Mouse (Mus musculus): ENCODE data around the gene Ppp1r1a.

Gene Ppp1r1a

GRCm38 (mm10) chr15:103514119-103514518 is 23.7 kb downstream of the Ppp1r1a start:
- peak; percentile 80 to 87 for DNase-seq

- DNase-seq = no peak
Observed at GRCm38 (mm10) chr15:103513621-103514031, 24.2 kb downstream of the Ppp1r1a start.

GRCm38 (mm10) chr15:103511652-103512051 is 26.2 kb downstream of the Ppp1r1a start:
- no peak for DNase-seq

GRCm38 (mm10) chr15:103509317-103509716 is 28.5 kb downstream of the Ppp1r1a start:
- DNase-seq = no peak

GRCm38 (mm10) chr15:103503660-103504059 is 34.1 kb downstream of the Ppp1r1a start:
- no peak for DNase-seq

- no peak for DNase-seq
Observed at GRCm38 (mm10) chr15:103503251-103503600, 34.6 kb downstream of the Ppp1r1a start.

- peak; percentile 76 to 84 for DNase-seq
Observed at GRCm38 (mm10) chr15:103502435-103503250, 35.2 kb downstream of the Ppp1r1a start, which contains the start of gene Pde1b. Gene Pde1b (plus strand): TSS chr15:103503034.

GRCm38 (mm10) chr15:103501186-103501585 is 36.6 kb downstream of the Ppp1r1a start:
- no peak for DNase-seq

- DNase-seq = no peak
Observed at GRCm38 (mm10) chr15:103500723-103501122, 37.1 kb downstream of the Ppp1r1a start.

- DNase-seq = no peak
Observed at GRCm38 (mm10) chr15:103498157-103498556, 39.6 kb downstream of the Ppp1r1a start.

GRCm38 (mm10) chr15:103496204-103497140 is 41.3 kb downstream of the Ppp1r1a start:
- no peak for DNase-seq

- no peak for DNase-seq
Observed at GRCm38 (mm10) chr15:103488336-103488735, 49.5 kb downstream of the Ppp1r1a start.

- DNase-seq = no peak
Observed at GRCm38 (mm10) chr15:103486658-103487057, 51.1 kb downstream of the Ppp1r1a start.

- no peak for DNase-seq
Observed at GRCm38 (mm10) chr15:103485106-103485505, 52.7 kb downstream of the Ppp1r1a start.

- no peak for DNase-seq
Observed at GRCm38 (mm10) chr15:103484490-103484889, 53.3 kb downstream of the Ppp1r1a start.

GRCm38 (mm10) chr15:103482488-103482887 is 55.3 kb downstream of the Ppp1r1a start:
- peak; percentile 58 to 66 for DNase-seq

All from kidney, postnatal 4 days (tissue).